Mouse (Mus musculus) olfactory bulb, adult 2 months (tissue): ENCODE results near the gene E030018B13Rik.

Experiments used
- CTCF ChIP-seq: fragments of 200-500 bp; IDR thresholded peaks from 2 replicates; pipeline ENCODE4 v1.5.1; 2012; ENCODE audit warnings: low read depth, mild to moderate bottlenecking, low read length, moderate library complexity; ENCODE audit not compliant: insufficient read depth
- POLR2A ChIP-seq: fragments of 200-500 bp; IDR thresholded peaks from 2 replicates; pipeline ENCODE4 v1.6.1; 2012; ENCODE audit warnings: mild to moderate bottlenecking, low read depth, low read length, moderate library complexity; ENCODE audit not compliant: insufficient read depth

DNA sequence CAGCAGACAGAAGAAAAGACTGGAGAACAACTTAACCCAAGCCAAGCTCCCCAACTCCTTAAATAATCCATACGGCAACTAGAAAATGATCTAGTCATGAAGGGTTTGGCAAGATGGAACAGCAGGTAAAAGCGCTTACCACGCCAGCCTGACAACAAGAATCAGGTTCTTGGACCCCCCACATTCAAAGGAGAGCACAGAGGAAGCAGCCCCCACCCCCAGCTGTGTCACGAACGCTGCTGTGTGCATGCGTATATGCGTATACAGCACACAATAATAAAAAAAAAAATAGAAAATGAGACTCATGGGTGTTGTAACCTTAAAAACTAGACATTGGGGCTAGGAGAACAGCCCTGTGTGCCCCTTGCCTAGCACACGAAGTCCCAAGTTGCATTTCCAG lies 16.7 kb upstream of the E030018B13Rik start:
- TF ChIP-seq POLR2A (no peak), CTCF (no peak)
